Mouse (Mus musculus) lung, embryonic 14.5 days (tissue): ENCODE results near the gene Mrpl43. TPM values are rescaled to one million over a fixed set of nuclear protein-coding genes. Genes with fewer than 3 reads are reported as not detected.
A peak's percentile ranks its signal among the peaks of the same experiment; 100 is the strongest.

Experiments
- ATAC-seq: fragments of 200-750 bp; cut with Nextera tagmentation; 2 replicates; pipeline ENCODE4 v1.8.0; 2017; ENCODE audit warnings: mild to moderate bottlenecking, moderate TSS enrichment, moderate library complexity; ENCODE audit not compliant: insufficient read depth
- DNase-seq: peaks from one replicate; pipeline ENCODE4 v3.0.0-alpha.2; 2015
- H3K27ac ChIP-seq: fragments of 300-500 bp; sonication (generic); 2 replicates; pipeline ENCODE4 v1.5.1; 2014; ENCODE audit warnings: low read depth, mild to moderate bottlenecking, moderate library complexity
- H3K27me3 ChIP-seq: fragments of 300-500 bp; sonication (generic); 2 replicates; pipeline ENCODE4 v1.6.1; 2014; ENCODE audit warnings: low read length, control low read depth; ENCODE audit not compliant: insufficient read depth
- H3K36me3 ChIP-seq: fragments of 300-500 bp; sonication (generic); 2 replicates; pipeline ENCODE4 v1.6.1; 2014; ENCODE audit warnings: control low read depth; ENCODE audit not compliant: insufficient read depth
- H3K4me1 ChIP-seq: fragments of 300-500 bp; sonication (generic); 2 replicates; pipeline ENCODE4 v1.6.1; 2014; ENCODE audit warnings: antibody characterized with exemption, control low read depth; ENCODE audit not compliant: insufficient read depth
- H3K4me2 ChIP-seq: fragments of 300-500 bp; sonication (generic); 2 replicates; pipeline ENCODE4 v1.6.1; 2014; ENCODE audit warnings: mild to moderate bottlenecking
- H3K4me3 ChIP-seq: fragments of 300-500 bp; sonication (generic); 2 replicates; pipeline ENCODE4 v1.5.1; 2014; ENCODE audit warnings: low read depth, low read length
- H3K9ac ChIP-seq: fragments of 300-500 bp; sonication (generic); 2 replicates; pipeline ENCODE4 v1.6.1; 2014
- H3K9me3 ChIP-seq: fragments of 300-500 bp; sonication (generic); 2 replicates; pipeline ENCODE4 v1.6.1; 2016; ENCODE audit warnings: low read depth, low read length, control low read depth
- CTCF ChIP-seq: IDR thresholded peaks from 2 replicates; pipeline ENCODE4 v1.5.1; 2016; ENCODE audit warnings: antibody characterized with exemption, low read depth
- WGBS: fragments of 180-500 bp; shearing (Covaris S2); extraction: QIAGEN DNeasy Blood & Tissue Kit; methylation state at CpG from one replicate; pipeline ENCODE4 v1.1.7; 2014; 5-methylcytosine and 5-hydroxymethylcytosine counted together
- polyA plus RNA-seq: library from polyadenylated mRNA; unstranded; fragments of >200 nt; fragmentation: Nextera tagmentation; extraction: Ambion mirVana; gene quantifications from 2 replicates; pipeline ENCODE4 v1.2.1, GENCODE M21; 2014

Gene Mrpl43
- polyA plus RNA-seq, 1 experiment from 2014 or later: 61.3 TPM

DNA sequence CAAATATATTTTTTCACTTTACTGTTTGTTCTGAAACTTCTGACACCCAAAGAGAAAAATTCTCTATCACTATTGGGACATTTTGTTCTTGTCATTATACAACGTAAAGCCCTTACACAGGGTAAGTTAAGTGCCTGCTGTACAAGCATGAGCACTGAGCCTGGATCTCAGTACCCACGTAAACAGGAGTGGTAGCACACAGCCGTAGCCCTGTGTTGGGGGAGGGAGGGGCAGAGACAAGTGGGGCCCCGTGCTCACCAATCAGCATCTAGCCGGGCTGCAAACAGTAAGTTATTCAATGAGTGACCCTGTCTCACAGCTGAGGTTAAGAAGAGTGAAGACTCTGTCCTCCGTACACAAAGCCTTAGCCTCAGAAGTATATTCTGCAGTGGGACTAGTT is 29.6 kb downstream of the Mrpl43 start:
- DNase-seq (no peak), ATAC-seq (no peak)
- no peak for TF ChIP-seq CTCF
- Histone ChIP-seq H3K27ac (no peak overlapping the region), H3K27me3 (no peaks in the 10 kb centered on the region), H3K4me3 (no peak overlapping the region), H3K4me1 (no peaks in the 10 kb centered on the region), H3K9ac (no peak overlapping the region), H3K36me3 (peaks cover 96% of the 10 kb centered on the region), H3K4me2 (no peak overlapping the region), H3K9me3 (no peaks in the 10 kb centered on the region)
- WGBS: 72% methylated on average over 6 of the region's 6 CpGs

DNA sequence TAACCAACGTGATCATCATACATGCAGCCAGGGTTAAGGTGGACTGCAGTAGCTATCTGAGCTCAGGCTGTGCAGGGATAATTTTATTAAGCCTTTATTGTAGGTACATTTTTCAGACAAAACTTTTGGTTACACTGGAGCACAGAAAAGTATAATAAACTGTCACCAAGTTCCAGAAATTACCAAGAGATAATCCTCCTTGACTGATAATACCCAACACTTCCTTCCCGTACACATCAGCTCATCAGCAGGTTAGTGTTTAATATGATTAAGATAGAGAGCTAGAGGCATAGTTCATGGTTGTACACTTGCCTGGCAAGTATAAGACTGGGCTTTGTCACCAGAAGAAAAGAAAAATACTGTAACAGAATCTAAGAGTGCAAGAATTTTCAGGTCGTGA is 37.9 kb downstream of the Mrpl43 start:
- no peak overlapping the region for H3K4me3 ChIP-seq
- H3K27me3 ChIP-seq: no peaks in the 10 kb centered on the region
- H3K9ac ChIP-seq: no peak overlapping the region
- no peaks in the 10 kb centered on the region for H3K4me1 ChIP-seq
- ATAC-seq (no peak), DNase-seq (no peak)
- 71% methylated on average over 3 of the region's 3 CpGs for WGBS
- no peaks in the 10 kb centered on the region for H3K9me3 ChIP-seq
- H3K4me2 ChIP-seq: no peak overlapping the region
- TF ChIP-seq CTCF: no peak
- peaks cover 91% of the 10 kb centered on the region for H3K36me3 ChIP-seq
- no peak overlapping the region for H3K27ac ChIP-seq

DNA sequence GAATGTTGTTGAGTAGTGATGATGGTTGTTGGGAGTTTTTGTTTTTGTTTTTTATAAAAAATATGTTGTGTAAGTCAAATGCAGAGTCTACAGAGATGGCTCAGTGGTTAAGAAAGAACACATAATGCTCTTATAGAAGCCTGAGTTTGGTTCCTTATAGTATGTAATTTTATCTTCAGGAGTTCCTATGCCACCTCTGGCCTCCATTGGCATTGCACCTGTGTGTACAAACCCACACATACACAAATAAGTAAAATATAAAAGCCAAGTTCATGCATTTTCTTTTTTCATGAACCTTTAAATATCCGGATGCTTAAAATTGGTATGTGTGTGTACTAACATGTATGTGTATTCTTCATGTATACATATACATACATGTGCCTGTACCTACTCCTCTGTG is 40.3 kb downstream of the Mrpl43 start:
- no peak overlapping the region for H3K27ac ChIP-seq
- no peaks in the 10 kb centered on the region for H3K27me3 ChIP-seq
- no peak overlapping the region for H3K4me3 ChIP-seq
- 87% methylated on average over 1 of the region's 1 CpGs for WGBS
- no peak overlapping the region for H3K4me2 ChIP-seq
- no peaks in the 10 kb centered on the region for H3K4me1 ChIP-seq
- peaks cover 88% of the 10 kb centered on the region for H3K36me3 ChIP-seq
- no peak for ATAC-seq
- no peaks in the 10 kb centered on the region for H3K9me3 ChIP-seq
- TF ChIP-seq CTCF: 0 out of 2 replicates have a peak, but pooled peaks have one; percentile 11
- H3K9ac ChIP-seq: no peak overlapping the region
- DNase-seq: no peak

DNA sequence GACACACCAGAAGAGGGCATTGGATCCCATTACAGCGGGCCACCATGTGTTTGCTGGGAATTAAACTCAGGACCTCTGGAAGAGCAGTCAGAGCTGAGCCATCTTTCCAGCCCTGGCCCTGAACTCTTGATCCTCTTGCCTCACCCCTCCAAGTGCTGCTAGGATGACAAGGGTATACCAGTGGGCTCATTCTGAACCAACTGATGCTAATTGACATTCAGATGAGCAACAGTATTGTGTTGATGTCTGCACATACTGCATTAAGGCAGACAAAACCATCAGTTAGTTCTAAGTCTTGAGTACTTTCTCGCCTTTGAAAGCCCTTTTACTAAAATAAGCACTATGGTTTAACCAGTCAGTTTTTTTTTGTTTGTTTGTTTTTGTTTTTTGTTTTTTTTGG is 46.6 kb downstream of the Mrpl43 start:
- ATAC-seq: no peak
- no peaks in the 10 kb centered on the region for H3K9me3 ChIP-seq
- H3K36me3 ChIP-seq: peaks cover 88% of the 10 kb centered on the region
- no peaks in the 10 kb centered on the region for H3K4me1 ChIP-seq
- H3K27ac ChIP-seq: no peak overlapping the region
- no peak overlapping the region for H3K4me3 ChIP-seq
- DNase-seq: no peak
- no peak for TF ChIP-seq CTCF
- no peaks in the 10 kb centered on the region for H3K27me3 ChIP-seq
- no peak overlapping the region for H3K4me2 ChIP-seq
- 94% methylated on average over 2 of the region's 2 CpGs for WGBS
- H3K9ac ChIP-seq: no peak overlapping the region

Other genes starting within 250 kb of the Mrpl43 start
- 40.6 and 43.9 TPM in 2 replicates for gene Slf2, start 75.3 kb downstream of the Mrpl43 start, polyA plus RNA-seq
- gene Sema4g, start 17.3 kb downstream of the Mrpl43 start, polyA plus RNA-seq: 1.7 and 2.1 TPM in 2 replicates
- 13.0 and 14.8 TPM in 2 replicates for gene Twnk, start 779 bp downstream of the Mrpl43 start, polyA plus RNA-seq
- gene Lzts2, start 8.0 kb upstream of the Mrpl43 start, polyA plus RNA-seq: 68.5 and 75.4 TPM in 2 replicates
- 0.39 TPM in 2 replicates for gene Pdzd7, start 39.3 kb upstream of the Mrpl43 start, polyA plus RNA-seq
- 18.3 and 19.6 TPM in 2 replicates for gene Sfxn3, start 41.1 kb upstream of the Mrpl43 start, polyA plus RNA-seq
- 1.5 and 2.4 TPM in 2 replicates for gene Kazald1, start 68.8 kb upstream of the Mrpl43 start, polyA plus RNA-seq
- not detected in 2 replicates for gene Tlx1, start 144.2 kb upstream of the Mrpl43 start, polyA plus RNA-seq
- not detected in 2 replicates for gene Lbx1, start 229.4 kb upstream of the Mrpl43 start, polyA plus RNA-seq